Mouse (Mus musculus) R1 (cell line): ENCODE data around the gene Sar1a.

Source experiments
- DNase-seq: peaks from one replicate; pipeline ENCODE4 v3.0.0-alpha.2; 2018; ENCODE audit warnings: low read depth, low spot score

Gene Sar1a

DNA sequence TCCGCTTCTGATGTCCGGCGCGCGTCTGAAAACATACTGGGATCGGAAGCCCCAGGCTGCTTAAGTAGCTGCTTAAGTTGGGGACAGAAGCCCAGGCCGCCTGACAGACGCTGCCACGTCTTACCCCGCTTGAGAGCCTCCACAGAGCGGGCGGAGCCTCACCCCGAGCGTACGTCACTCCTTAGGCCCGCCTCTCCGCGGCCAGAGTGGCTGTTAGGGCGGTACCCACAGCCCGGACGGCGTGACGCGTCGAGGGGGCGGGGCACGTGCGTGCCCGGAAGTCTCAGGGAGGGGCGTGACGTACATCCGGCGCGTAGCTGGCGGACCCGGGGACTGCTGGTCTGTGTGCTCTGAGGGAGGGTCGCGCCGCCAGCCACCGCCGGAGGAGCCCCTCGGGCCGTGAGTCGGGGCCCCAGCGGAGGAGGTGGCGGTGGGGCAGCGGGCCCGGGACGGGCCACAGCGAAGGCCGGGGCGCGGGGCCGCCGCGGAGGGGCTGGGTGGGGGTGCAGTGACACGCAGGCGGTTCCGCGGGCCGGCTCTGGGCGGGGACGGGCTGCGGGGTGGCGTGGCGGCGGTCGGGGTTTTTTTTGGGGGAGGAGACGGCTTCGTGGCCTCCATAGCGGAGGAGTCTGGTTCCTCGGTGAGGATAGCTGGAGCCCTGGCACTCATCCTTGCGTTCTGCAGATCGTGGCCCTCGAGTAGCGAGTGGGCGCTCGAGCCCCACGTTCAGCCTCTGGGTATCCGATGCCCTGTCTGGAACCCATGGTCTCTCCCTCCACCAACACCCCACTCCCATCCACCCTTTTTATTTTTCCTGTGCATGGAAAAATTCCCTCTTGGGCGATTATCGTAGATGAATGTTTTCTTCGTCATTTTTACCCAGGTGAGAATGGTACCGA lies at the start of gene Sar1a:
Gene Sar1a (plus strand): TSS at position 285 of the 899 bp plus-strand sequence.
- DNase-seq: peak; percentile 96

GRCm38 (mm10) chr10:61632445-61632844 lies 47.7 kb upstream of the Sar1a start:
- no peak for DNase-seq

GRCm38 (mm10) chr10:61637055-61637454 lies 43.0 kb upstream of the Sar1a start:
- DNase-seq: no peak

DNA sequence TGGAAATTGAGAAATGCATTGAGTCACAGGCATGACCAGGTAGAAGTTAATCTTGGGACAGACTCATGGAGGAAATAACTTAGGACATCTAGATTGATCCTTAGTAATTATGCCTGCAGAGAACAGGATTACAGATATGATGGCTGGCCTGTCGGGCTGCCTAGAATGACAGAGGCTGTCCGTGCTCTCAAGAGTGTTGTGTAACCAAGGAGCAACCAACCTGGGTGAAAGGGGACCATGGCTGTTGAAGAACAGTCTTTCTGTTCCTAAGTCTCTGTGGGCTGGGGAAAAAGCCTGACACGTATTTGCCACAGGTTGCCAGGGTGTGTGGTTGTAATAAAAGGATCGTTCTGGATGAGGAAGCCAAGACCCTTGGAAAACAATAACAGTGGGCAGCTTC lies 39.7 kb upstream of the Sar1a start:
- no peak for DNase-seq

DNA sequence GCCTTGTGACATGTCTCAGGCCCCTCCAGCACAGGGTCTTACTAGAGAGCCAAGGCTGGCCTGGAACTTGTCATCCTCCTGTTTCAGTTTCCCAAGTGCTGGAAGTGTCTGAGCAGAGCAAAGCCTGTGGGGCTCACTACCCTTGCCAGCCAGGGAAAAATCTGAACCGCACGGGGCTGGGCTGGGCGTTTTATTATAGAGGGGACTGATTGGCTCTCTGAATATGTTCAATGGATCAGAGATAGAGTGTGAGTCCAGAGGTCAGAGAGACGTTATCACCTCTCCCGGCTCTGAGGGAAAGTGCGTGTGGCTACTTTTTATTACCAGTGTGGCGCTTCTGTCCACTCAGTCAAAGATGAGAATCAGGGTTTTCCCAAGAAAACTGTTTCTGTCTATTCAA lies 33.5 kb upstream of the Sar1a start:
- no peak for DNase-seq

- peak; percentile 91 for DNase-seq
Observed at GRCm38 (mm10) chr10:61647790-61648736, 32.0 kb upstream of the Sar1a start, which contains the start of gene Ppa1. Ppa1 (plus strand) TSS chr10:61648552.

DNA sequence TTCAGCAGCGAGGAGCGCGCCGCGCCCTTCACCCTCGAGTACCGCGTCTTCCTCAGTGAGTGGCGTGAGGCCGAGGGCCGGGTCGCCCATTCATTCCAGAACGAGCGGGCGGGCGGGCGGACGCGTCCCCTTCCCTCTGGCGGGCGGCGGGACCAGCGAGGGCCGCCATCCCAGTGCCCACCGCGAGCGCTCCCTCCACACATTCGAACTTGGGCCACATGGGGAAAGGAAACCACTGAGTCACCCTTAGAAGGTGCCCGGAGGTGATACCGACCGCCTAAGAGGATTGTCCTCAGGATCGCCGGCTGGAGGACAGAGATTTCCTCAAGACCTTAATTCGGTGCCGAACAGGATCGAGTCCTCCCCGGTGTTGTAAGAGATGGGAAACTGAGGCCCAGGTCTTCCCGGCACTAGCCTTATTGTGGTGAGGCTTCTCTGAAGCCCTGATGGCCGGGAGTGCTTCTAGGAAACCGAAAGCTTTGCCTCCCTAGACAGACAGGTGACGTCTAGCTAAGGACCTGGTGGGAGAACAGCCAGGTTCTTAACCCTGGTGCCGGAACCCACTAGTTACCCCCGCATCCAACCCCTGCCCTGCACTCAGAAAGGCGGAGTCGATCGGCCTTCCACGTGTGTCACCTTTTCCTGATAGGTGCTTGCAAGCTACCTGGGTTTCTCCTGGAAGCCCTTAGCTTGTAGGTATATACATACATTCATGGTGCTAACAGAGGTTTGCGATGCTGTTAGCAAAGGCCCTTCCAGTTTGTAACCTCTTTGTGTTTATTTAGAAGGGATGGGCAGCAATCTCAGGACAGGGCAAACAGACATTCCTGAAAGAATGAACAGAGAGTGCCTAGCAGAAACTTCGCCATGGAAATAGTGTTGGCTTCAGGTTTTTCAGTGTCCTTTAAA lies 31.1 kb upstream of the Sar1a start:
- DNase-seq: peak; percentile 70

- no peak for DNase-seq
Observed at GRCm38 (mm10) chr10:61654105-61654504, 26.0 kb upstream of the Sar1a start.

DNA sequence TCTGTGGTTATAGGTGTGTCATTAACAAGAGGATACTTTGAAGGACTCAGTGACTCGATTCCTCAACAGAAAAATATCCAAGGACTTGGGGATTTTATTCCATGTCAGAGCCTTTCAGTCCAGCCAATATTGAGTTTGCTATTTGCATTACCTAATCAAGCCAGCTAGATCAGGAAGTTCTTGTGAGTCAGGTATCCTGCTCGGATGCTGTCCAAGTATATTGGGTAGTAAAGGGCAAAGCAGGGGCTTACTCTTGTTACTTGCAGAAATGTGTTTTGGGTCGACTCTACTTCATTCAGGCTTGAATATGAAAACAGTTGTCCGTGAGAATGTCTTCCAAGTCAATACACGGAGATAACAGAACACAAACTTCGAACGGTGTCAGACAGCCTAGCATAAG lies 25.4 kb upstream of the Sar1a start:
- no peak for DNase-seq

- no peak for DNase-seq
Observed at GRCm38 (mm10) chr10:61655188-61655587, 24.9 kb upstream of the Sar1a start.

DNA sequence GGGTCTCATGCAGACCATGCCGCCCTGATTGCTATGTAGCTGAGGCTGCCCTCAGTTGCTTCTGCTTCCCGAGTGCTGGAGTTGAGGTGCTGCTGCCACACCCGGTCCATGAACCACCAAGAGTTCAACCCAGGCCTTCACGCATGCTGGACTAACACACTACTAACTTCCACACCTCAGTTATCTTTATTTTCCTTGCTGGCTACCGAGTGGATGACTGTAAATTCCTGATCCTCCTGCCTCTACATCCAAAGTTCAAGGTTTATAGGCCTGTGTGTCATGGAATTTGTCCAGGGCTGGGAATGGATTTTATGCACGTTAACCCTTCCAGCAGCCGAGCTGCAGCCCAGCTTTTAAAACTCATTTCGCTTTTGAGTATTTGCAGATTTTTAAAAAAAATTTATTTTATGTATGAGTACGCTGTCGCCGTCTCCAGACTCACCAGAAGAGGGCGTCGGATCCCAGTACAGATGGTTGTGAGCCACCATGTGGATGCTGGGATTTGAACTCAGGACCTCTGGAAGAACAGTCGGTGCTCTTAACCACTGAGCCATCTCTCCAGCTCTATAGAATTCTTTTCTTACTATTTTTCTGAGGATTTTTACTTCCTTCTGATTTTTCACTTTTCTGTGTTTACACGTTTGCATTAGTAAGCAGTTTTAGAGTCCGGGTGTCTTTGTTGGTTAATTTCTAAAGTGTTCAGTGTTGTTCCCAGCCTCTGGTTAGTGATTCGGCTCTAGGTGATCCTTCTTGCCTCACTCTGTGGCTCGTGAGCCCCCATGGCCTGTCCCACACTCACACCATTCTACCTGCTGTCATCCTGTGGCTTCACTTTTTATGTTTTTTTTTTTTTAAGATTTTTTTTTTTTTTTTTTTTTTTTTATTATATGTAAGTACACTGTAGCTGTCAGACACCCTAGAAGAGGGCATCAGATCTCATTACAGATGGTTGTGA lies 22.9 kb upstream of the Sar1a start:
- DNase-seq: no peak

GRCm38 (mm10) chr10:61657985-61658384 lies 22.1 kb upstream of the Sar1a start:
- DNase-seq: peak; percentile 66

DNA sequence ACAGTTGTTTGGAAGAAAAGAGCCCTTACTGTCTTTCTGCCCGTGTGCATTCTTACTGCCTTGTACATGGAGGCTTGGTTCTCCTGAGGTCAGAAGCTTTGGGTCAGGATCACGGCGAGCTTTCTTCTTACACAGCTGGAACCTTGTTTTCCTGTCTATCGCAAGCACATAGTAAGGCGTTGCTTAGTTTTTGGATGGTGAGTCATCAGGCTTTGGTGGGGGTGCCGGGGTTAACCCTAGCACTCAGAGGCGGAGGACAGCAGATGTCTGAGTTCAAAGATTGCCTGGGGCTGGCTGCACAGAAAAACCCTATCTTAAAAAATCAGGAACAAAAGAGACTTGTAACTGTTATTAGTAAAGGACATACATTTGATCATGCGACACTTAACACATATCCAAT lies 18.2 kb upstream of the Sar1a start:
- DNase-seq: peak; percentile 46

DNA sequence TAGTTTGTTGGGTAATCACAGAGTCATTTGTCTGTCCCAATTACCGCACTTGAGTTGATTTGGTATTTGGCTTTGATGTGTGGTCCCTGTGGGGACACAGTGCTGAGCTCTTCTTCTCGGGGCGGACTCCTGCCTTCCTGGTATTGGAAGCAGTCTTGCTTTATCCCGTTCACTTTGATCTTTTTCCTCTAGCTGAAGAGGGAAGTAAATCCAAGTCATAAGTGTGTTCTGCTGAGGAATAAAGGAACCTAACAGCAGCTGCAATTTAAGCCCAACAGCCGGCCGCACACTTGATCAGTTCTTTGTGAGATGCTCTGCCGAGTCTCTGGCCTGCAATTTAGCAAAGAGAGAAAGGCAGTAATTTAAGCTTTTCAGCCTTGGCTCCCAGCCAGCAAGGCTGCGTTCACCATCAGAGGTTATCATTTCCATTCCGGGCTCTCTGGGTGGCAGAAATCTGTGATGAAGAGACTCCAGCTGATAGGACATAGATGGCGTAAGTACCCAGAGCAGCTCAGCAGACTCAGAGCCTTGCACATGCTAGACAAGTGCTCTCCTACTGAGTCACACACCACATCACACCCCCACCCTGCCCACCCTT lies 17.6 kb upstream of the Sar1a start:
- DNase-seq: no peak

- DNase-seq: no peak
Observed at GRCm38 (mm10) chr10:61665111-61665510, 15.0 kb upstream of the Sar1a start.

GRCm38 (mm10) chr10:61665651-61666050 lies 14.4 kb upstream of the Sar1a start:
- no peak for DNase-seq

GRCm38 (mm10) chr10:61669289-61669688 lies 10.8 kb upstream of the Sar1a start:
- DNase-seq: no peak

DNA sequence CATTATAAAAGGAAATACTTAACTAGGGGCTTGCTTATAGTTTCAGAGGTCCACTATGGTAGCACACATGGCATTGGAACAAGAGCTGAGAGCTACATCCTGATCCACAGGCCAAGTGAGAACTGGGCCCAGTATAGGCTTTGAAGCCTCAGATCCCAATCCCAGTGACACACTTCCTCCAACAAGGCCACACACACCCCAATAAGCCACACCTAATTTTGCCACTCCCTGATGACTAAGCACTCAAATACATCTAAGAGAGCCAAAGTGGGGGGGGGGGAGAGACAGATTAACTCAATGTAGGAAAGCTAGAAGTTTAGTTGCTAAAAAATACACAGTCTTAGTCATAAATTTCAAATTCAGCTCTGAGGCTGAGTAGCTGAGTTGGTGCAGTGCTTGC lies 10.2 kb upstream of the Sar1a start:
- peak; percentile 57 for DNase-seq

DNA sequence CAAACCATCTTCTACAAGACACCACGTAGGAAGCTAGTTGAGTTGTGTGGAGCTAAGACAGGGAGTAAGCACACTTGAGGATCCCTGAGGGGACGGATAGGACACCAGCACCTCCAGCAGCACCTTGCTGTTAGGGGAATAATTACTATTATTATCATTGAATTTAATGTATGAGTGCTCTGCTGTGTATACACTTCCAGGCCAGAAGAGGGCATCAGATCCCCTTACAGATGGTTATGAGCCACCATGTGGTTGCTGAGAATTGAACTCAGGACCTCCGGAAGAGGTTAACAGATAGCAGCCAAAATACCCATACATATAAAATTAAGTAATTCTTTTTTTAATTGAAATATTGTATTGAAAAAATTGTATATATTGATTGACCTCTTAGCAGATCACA lies 9.3 kb upstream of the Sar1a start:
- peak; percentile 46 for DNase-seq

DNA sequence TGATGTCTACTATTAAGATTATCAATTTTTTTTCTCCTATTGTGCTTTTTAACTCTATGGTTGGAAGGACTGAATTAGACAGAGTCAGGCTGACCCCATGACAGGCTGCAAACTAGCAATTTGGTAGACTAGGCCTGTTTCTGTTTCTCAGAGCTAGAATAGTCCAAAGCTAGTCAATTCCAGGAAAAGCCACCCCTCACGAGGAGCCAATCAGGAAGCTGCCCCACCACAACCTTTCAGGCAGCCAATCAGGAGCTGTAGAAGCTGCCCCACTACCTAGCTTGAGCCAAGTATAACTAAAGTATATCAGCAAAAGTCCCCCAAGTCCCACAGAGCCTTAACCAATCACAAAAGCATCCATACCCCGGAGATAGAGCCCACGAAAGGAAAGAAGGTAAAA lies 4.2 kb upstream of the Sar1a start:
- DNase-seq: peak; percentile 25
